Comparison of ENCODE assay signal across 10 mouse cellular contexts in genomic region chr10:22817561-22817960, GRCm38 (mm10). TPM values are rescaled to one million over a fixed set of nuclear protein-coding genes. Genes with fewer than 3 reads are reported as not detected.
DNase-seq lines count a peak whose midpoint lies in the region; ATAC-seq and TF ChIP-seq lines count a peak whose summit lies in the region.
"Had no signal": no experiment of that assay in that cellular context is flagged by ENCODE, and none has a peak within 500 bp of the region (broad histone marks: within the 10 kb centered on the region; RNA-seq: fewer than 3 reads in every experiment).

No protein-coding gene starts in this region.

- H3K9ac ChIP-seq in heart, embryonic 13.5 days = peak overlapping the region; percentile 77
- peak overlapping the region; percentile 64 for H3K9ac ChIP-seq in kidney, postnatal 0 days (ENCODE audit: low read depth, low read length)
- H3K9ac ChIP-seq in midbrain, embryonic 16.5 days (ENCODE audit: low read depth, low read length) = no peak overlapping the region
- no peak overlapping the region for H3K9ac ChIP-seq in forebrain, embryonic 16.5 days (replicated peaks; ENCODE audit: low read depth, low read length)

- H3K4me3 ChIP-seq in lung, adult 2 months (replicated peaks; ENCODE audit: extremely low read depth, low read depth, low read length) = peak overlapping the region; percentile 54
- peak overlapping the region; percentile 62 for H3K4me3 ChIP-seq in heart, embryonic 13.5 days
- H3K4me3 ChIP-seq in kidney, postnatal 0 days (replicated peaks; ENCODE audit: low read depth, low read length) = peak overlapping the region; percentile 69
- no peak overlapping the region for H3K4me3 ChIP-seq in midbrain, embryonic 16.5 days (ENCODE audit: low read depth, low read length)
- H3K4me3 ChIP-seq in forebrain, embryonic 16.5 days (replicated peaks; ENCODE audit: low read length) = no peak overlapping the region

- no peaks in the 10 kb centered on the region for H3K9me3 ChIP-seq in heart, embryonic 13.5 days
- H3K9me3 ChIP-seq in kidney, postnatal 0 days (replicated peaks; ENCODE audit: low read length) = no peaks in the 10 kb centered on the region
- H3K9me3 ChIP-seq in midbrain, embryonic 16.5 days (replicated peaks; ENCODE audit: control insufficient read depth, low read length, poor library complexity, severe bottlenecking) = no peaks in the 10 kb centered on the region
- no peaks in the 10 kb centered on the region for H3K9me3 ChIP-seq in forebrain, embryonic 16.5 days (ENCODE audit: control insufficient read depth, low read length)

- H3K27ac ChIP-seq in heart, embryonic 13.5 days (replicated peaks) = peak overlapping the region; percentile 84
- H3K27ac ChIP-seq in kidney, postnatal 0 days = peak overlapping the region; percentile 81
- no peak overlapping the region for H3K27ac ChIP-seq in midbrain, embryonic 16.5 days (ENCODE audit: low read length)
- no peak overlapping the region for H3K27ac ChIP-seq in forebrain, embryonic 16.5 days (ENCODE audit: low read length)

- H3K27me3 ChIP-seq in heart, embryonic 13.5 days (replicated peaks) = peaks cover 85% of the 10 kb centered on the region
- no peaks in the 10 kb centered on the region for H3K27me3 ChIP-seq in kidney, postnatal 0 days (ENCODE audit: insufficient read depth, low read length)
- H3K27me3 ChIP-seq in midbrain, embryonic 16.5 days (ENCODE audit: control insufficient read depth, insufficient read depth, low read depth, low read length) = peaks cover 54% of the 10 kb centered on the region
- peaks cover 67% of the 10 kb centered on the region for H3K27me3 ChIP-seq in forebrain, embryonic 16.5 days (replicated peaks; ENCODE audit: control insufficient read depth, insufficient read depth, low read length)

- ATAC-seq in heart, embryonic 13.5 days (ENCODE audit: extremely low read depth, insufficient number of reproducible peaks, low FRiP score, low TSS enrichment) = no peak
- peak; percentile 30; the same call in 1 of the 2 replicates for ATAC-seq in kidney, postnatal 0 days (replicated peaks; ENCODE audit: low FRiP score, low read depth)
- 0 out of 2 replicates have a peak, but pooled peaks have one; percentile 40 for ATAC-seq in midbrain, embryonic 16.5 days
- ATAC-seq in forebrain, embryonic 16.5 days = no peak

- no peaks in the 10 kb centered on the region for H3K36me3 ChIP-seq in heart, embryonic 13.5 days
- no peaks in the 10 kb centered on the region for H3K36me3 ChIP-seq in kidney, postnatal 0 days (ENCODE audit: insufficient read depth, low read length)
- no peaks in the 10 kb centered on the region for H3K36me3 ChIP-seq in midbrain, embryonic 16.5 days (ENCODE audit: control insufficient read depth, insufficient read depth, low read length)
- H3K36me3 ChIP-seq in forebrain, embryonic 16.5 days (ENCODE audit: control insufficient read depth, insufficient read depth) = no peaks in the 10 kb centered on the region

- H3K4me2 ChIP-seq in heart, embryonic 13.5 days = peak overlapping the region; percentile 66
- peak overlapping the region; percentile 43 for H3K4me2 ChIP-seq in kidney, postnatal 0 days (ENCODE audit: low read length)
- no peak overlapping the region for H3K4me2 ChIP-seq in midbrain, embryonic 16.5 days (ENCODE audit: low read length)
- H3K4me2 ChIP-seq in forebrain, embryonic 16.5 days (ENCODE audit: low read length) = no peak overlapping the region

- no peaks in the 10 kb centered on the region for H3K4me1 ChIP-seq in lung, adult 2 months (ENCODE audit: control insufficient read depth, insufficient read depth, low read length)
- peaks cover 38% of the 10 kb centered on the region for H3K4me1 ChIP-seq in heart, embryonic 13.5 days
- H3K4me1 ChIP-seq in kidney, postnatal 0 days (replicated peaks; ENCODE audit: insufficient read depth, low read length) = no peaks in the 10 kb centered on the region; the same call in 1 of the 2 replicates
- H3K4me1 ChIP-seq in midbrain, embryonic 16.5 days (ENCODE audit: control insufficient read depth, insufficient read depth, low read length) = no peaks in the 10 kb centered on the region
- peaks cover 6% of the 10 kb centered on the region for H3K4me1 ChIP-seq in forebrain, embryonic 16.5 days (replicated peaks; ENCODE audit: control insufficient read depth, insufficient read depth, low read length)

- WGBS in lung, adult 2 months = 19% methylated on average over 18 of the region's 18 CpGs
- 5% methylated on average over 18 of the region's 18 CpGs for WGBS in heart, embryonic 13.5 days
- WGBS in kidney, postnatal 0 days = under 1% methylated on average over 18 of the region's 18 CpGs
- WGBS in midbrain, embryonic 16.5 days = 3% methylated on average over 18 of the region's 18 CpGs
- 1% methylated on average over 18 of the region's 18 CpGs for WGBS in forebrain, embryonic 16.5 days

- intact Hi-C loops in gastrocnemius, postnatal 14 days (cut with DNase I; ENCODE audit: low total_unique reads) = no loop called here

- no peak for TF ChIP-seq CTCF in lung, adult 2 months (IDR thresholded peaks at IDR 0.05; ENCODE audit: insufficient read depth, low read length)
- TF ChIP-seq CTCF in kidney, postnatal 0 days (IDR thresholded peaks at IDR 0.05; ENCODE audit: low read depth) = no peak

- 0 out of 2 replicates have a peak, but pooled peaks have one; percentile 1 for TF ChIP-seq POLR2A in lung, adult 2 months (IDR thresholded peaks at IDR 0.05; ENCODE audit: borderline replicate concordance, extremely low read depth, low read depth, low read length)

- DNase-seq in lung, adult 2 months = no peak
- DNase-seq in lung, postnatal 25 days (ENCODE audit: low spot score) = no peak
- DNase-seq in kidney, postnatal 0 days (ENCODE audit: low spot score) = peak; percentile 72
- no peak for DNase-seq in gastrocnemius, postnatal 14 days
- DNase-seq in layer of hippocampus, adult 18-20 months (ENCODE audit: low spot score in 2 of 2) = no peak
- DNase-seq: cerebellum, adult 11-12 months had no signal

RNA-seq across cellular contexts. Expression of gene Tcf21, which starts 2.4 kb away (rescaled TPM):
- 190 and 228 TPM in 2 replicates for polyA plus RNA-seq in lung, adult 2 months (2012; rRNA removed)
- 61.7 and 63.3 TPM in 2 replicates for polyA plus RNA-seq in heart, embryonic 13.5 days (2015; fragmentation: Nextera tagmentation; extraction: Ambion mirVana)
- polyA plus RNA-seq in kidney, postnatal 0 days (2015; fragmentation: Nextera tagmentation; extraction: Ambion mirVana) = 413 and 438 TPM in 2 replicates
- 0.16 and 0.19 TPM in 2 replicates for polyA plus RNA-seq in midbrain, embryonic 16.5 days (2015; fragmentation: Nextera tagmentation; extraction: Ambion mirVana)
- total RNA-seq in gastrocnemius, postnatal 14 days (2021) = not detected
- polyA plus RNA-seq in forebrain, embryonic 16.5 days (2015; fragmentation: Nextera tagmentation; extraction: Ambion mirVana) = 0.22 and 0.71 TPM in 2 replicates
- not detected for total RNA-seq in layer of hippocampus, adult 18-20 months (2021)
- total RNA-seq: left cerebral cortex, postnatal 10 days had no signal

Comparison
In these comparisons a context has a peak if more than half of its experiments do, and no peak if none do; other contexts are left out.
1. H3K4me3 ChIP-seq: peak in lung, adult 2 months (single experiment), heart, embryonic 13.5 days (single experiment) and kidney, postnatal 0 days (single experiment); none in midbrain, embryonic 16.5 days (single experiment) and forebrain, embryonic 16.5 days (single experiment).
2. ATAC-seq: peak in kidney, postnatal 0 days (single experiment) and midbrain, embryonic 16.5 days (single experiment); none in heart, embryonic 13.5 days (single experiment) and forebrain, embryonic 16.5 days (single experiment).
3. H3K27ac ChIP-seq: peak in heart, embryonic 13.5 days (single experiment) and kidney, postnatal 0 days (single experiment); none in midbrain, embryonic 16.5 days (single experiment) and forebrain, embryonic 16.5 days (single experiment).
4. H3K4me2 ChIP-seq: peak in heart, embryonic 13.5 days (single experiment) and kidney, postnatal 0 days (single experiment); none in midbrain, embryonic 16.5 days (single experiment) and forebrain, embryonic 16.5 days (single experiment).
5. H3K9ac ChIP-seq: peak in heart, embryonic 13.5 days (single experiment) and kidney, postnatal 0 days (single experiment); none in midbrain, embryonic 16.5 days (single experiment) and forebrain, embryonic 16.5 days (single experiment).
6. RNA of gene Tcf21, which starts 2.4 kb away (polyA plus RNA-seq): 413 to 438 TPM in kidney, postnatal 0 days, 190 to 228 TPM in lung, adult 2 months and 61.7 to 63.3 TPM in heart, embryonic 13.5 days; 0.22 to 0.71 TPM in forebrain, embryonic 16.5 days and 0.16 to 0.19 TPM in midbrain, embryonic 16.5 days; every median in the first group is over 10 times any median in the second.